Mouse (Mus musculus): ENCODE results near the gene Igf2r.

The Igf2r gene

GRCm38 (mm10) chr17:12749421-12750367, 19.8 kb downstream of the Igf2r start:
- no peak for DNase-seq

- DNase-seq, result no peak
Observed at GRCm38 (mm10) chr17:12745761-12746160, 23.7 kb downstream of the Igf2r start.

- DNase-seq, result no peak
Observed at GRCm38 (mm10) chr17:12744071-12744470, 25.4 kb downstream of the Igf2r start.

GRCm38 (mm10) chr17:12742151-12742908, 27.1 kb downstream of the Igf2r start:
- DNase-seq, result no peak

- peak; percentile 42 for DNase-seq
Observed at GRCm38 (mm10) chr17:12741218-12741968, 28.1 kb downstream of the Igf2r start.

GRCm38 (mm10) chr17:12740317-12740716, 29.1 kb downstream of the Igf2r start:
- DNase-seq, result no peak

DNA sequence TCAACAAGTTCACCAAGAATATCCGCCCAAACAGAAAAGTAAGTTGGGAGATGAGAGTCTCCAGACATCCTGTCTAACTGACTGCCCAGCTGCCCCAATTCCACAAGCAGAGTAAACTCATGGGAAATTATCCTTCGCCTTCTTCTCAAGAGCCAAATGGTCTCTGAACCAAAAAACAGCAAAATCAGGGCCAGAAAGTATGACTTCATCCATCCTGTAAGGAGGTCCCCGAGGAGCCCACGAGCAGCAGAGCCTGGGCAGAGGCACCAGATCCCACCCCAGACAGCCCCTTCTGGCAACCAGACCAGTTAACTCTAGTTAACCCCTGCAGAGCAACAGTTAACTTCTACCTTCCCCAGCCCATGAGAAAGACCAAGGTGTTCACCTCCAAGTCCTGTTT, 29.9 kb downstream of the Igf2r start:
- DNase-seq, result no peak

DNA sequence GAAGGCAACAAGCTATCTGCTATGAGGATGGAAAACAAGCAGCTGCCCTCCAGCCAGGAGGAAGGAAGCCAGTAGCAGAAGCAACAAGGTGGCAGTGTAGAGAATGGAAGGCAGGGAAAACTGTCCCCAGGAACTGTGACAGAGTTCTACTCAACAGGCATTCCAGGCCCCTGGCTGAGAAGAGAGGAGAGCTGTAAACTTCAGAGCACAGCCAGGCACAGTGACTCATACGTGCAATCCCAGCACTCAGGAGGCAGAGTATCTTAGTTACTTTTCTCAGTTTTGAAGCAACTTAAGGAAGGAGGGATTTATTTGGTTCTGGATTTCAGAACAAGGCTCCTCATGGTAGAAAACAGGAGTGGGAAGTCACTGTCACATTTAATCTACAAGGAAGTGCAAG, 31.5 kb downstream of the Igf2r start:
- DNase-seq, result no peak

DNA sequence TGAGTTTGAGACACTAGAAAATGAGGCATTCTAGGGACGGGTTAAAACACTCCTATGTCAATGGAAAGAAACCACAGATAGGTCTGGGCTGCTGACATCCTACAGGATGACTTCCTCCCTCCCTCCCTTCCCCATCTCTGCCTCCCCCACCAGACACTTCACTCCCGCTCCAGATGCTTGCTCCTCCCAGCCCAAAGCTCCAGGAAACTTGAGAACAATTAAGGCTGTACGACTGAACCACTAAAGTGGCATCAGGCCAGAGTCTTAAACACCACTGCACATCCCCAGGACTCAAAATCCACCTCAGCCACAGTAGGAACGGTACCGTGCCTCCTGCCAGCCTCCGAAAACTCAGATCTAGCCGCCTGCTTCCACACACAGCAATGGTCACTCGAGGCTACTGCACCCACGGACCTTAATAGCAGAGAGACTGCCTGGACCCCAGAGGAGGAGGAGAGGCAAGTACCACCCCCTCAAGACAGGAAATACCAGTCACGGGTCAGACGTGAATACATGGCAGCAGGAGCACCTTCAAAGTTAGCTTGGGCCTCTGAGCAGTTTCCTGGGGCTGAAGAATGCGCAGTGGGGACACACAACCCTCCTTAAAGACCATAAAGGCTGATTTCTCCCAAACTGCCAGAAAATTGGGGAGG, 35.1 kb downstream of the Igf2r start:
- DNase-seq, result no peak

DNA sequence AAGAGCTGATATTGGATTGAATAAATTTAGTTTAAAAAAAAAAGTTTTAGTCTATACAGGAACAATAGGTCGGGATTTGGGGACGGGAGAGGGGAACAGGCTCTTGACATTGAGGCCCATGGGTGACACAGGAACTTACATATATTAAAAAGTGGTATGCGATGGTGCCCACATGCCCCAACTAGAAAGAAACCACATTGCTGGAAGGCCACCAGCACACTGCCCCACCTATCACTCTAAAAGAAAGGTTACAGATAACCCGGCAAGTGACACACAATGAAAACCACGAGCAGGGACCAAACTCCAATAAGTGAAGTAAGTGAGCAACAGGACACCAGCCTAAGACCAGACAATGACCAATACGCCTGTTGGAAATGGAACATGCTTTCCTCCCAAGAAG, 36.3 kb downstream of the Igf2r start:
- no peak for DNase-seq

GRCm38 (mm10) chr17:12728536-12728935, 40.9 kb downstream of the Igf2r start:
- DNase-seq, result no peak

- no peak for DNase-seq
Observed at GRCm38 (mm10) chr17:12727748-12728147, 41.7 kb downstream of the Igf2r start.

GRCm38 (mm10) chr17:12725871-12726270, 43.6 kb downstream of the Igf2r start:
- DNase-seq, result no peak

GRCm38 (mm10) chr17:12724767-12725744, 44.4 kb downstream of the Igf2r start:
- DNase-seq, result peak; percentile 19

DNA sequence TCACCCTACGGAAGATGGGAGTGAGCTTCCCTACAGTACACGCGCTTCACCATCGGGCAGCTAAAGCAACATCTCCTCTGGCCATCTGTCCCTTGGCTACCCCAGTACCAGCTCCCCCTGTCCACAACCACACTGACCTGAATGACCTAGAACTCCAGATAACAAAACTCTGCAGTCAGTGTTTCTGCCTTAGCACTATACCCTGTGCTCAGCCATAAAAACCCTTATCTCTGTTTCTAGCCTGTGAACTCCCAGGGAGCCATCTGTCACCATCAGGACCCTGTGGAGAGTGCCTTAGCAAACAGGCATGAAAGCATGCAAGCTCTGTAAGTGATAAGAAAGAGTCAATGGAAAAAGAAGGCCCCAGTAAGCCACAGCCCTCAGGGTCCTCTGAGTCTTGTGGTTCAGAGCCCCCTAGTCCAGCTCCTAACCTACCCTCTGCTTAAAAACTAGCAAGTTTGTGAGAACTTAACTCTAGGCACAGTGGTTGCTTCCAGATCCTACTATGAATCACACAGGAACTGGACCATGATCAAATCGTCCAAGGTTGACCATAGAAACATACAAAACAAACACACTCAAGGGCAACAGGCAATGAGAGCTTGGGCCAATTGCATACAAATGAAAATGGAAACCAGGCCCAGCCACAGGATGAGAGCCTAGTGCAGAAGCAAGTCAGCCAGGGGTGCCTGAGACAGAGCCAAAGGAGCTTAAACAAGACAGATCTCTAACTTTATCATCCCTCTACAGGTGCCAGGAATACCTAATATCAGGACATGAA, 45.3 kb downstream of the Igf2r start:
- DNase-seq, result no peak

DNA sequence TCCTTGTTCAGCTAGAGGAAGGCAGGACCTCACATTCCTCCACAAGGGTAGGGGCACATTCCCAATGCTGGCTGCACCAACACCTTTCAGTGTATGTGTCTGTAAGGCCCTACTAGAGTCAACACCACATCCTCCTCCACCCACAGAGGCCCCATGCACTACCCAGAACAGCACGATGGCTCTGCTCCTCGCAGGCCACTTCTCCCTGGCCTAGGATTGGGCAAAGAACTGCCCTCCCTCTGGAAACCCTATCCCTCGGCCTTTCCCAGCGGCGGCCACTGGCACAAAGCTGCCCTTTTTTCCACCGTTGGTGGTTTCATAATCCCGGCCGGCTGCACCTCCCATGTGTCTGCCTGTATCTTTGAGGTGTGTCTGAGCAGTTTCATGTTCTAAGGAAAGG, 46.8 kb downstream of the Igf2r start:
- no peak for DNase-seq

GRCm38 (mm10) chr17:12721118-12721886, 48.2 kb downstream of the Igf2r start:
- no peak for DNase-seq

GRCm38 (mm10) chr17:12718251-12718650, 51.2 kb downstream of the Igf2r start:
- no peak for DNase-seq

GRCm38 (mm10) chr17:12717445-12717844, 52.0 kb downstream of the Igf2r start:
- DNase-seq, result no peak

- no peak for DNase-seq
Observed at GRCm38 (mm10) chr17:12715032-12715431, 54.4 kb downstream of the Igf2r start.

All from right cerebral cortex, postnatal 4 days (tissue).